Mouse (Mus musculus): ENCODE data around the gene Sik2. TPM values are rescaled to one million over a fixed set of nuclear protein-coding genes. Genes with fewer than 3 reads are reported as not detected.

Sik2 gene
- polyA plus RNA-seq, 1 experiment from 2014 or later: 19.0 TPM

- Histone ChIP-seq H3K9me3 (replicated peaks) (no peaks in the 10 kb centered on the region), H3K36me3 (peaks cover 83% of the 10 kb centered on the region), H3K27ac (replicated peaks) (no peak overlapping the region), H3K4me3 (replicated peaks) (no peak overlapping the region), H3K9ac (no peak overlapping the region), H3K4me2 (replicated peaks) (no peak overlapping the region), H3K27me3 (no peaks in the 10 kb centered on the region), H3K4me1 (0 out of 2 replicates have a peak, but pooled peaks cover 4% of the 10 kb centered on the region)
- ATAC-seq (ENCODE audit: insufficient number of reproducible peaks, low FRiP score, low TSS enrichment, low read depth): no peak
- 72% methylated on average over 5 of the region's 5 CpGs for WGBS
Measured at GRCm38 (mm10) chr9:50864877-50865276, 144.0 kb downstream of the Sik2 start.

GRCm38 (mm10) chr9:50863824-50864223 is 145.0 kb downstream of the Sik2 start:
- Histone ChIP-seq H3K36me3 (peaks cover 86% of the 10 kb centered on the region), H3K9ac (no peak overlapping the region), H3K27me3 (no peaks in the 10 kb centered on the region), H3K9me3 (replicated peaks) (no peaks in the 10 kb centered on the region), H3K27ac (replicated peaks) (no peak overlapping the region), H3K4me1 (0 out of 2 replicates have a peak, but pooled peaks cover 4% of the 10 kb centered on the region), H3K4me2 (replicated peaks) (no peak overlapping the region), H3K4me3 (replicated peaks) (no peak overlapping the region)
- ATAC-seq (ENCODE audit: insufficient number of reproducible peaks, low FRiP score, low TSS enrichment, low read depth): no peak
- 85% methylated on average over 4 of the region's 4 CpGs for WGBS

- H3K4me3 ChIP-seq (replicated peaks): no peak overlapping the region
- no peak overlapping the region for H3K9ac ChIP-seq
- H3K4me1 ChIP-seq: peaks cover 12% of the 10 kb centered on the region
- no peaks in the 10 kb centered on the region for H3K9me3 ChIP-seq (replicated peaks)
- peaks cover 67% of the 10 kb centered on the region for H3K36me3 ChIP-seq
- no peaks in the 10 kb centered on the region for H3K27me3 ChIP-seq
- H3K27ac ChIP-seq (replicated peaks): no peak overlapping the region
- no peak overlapping the region for H3K4me2 ChIP-seq (replicated peaks)
- no peak for ATAC-seq (ENCODE audit: insufficient number of reproducible peaks, low FRiP score, low TSS enrichment, low read depth)
- WGBS: 87% methylated on average over 18 of the region's 18 CpGs
Measured at GRCm38 (mm10) chr9:50861119-50861839, 147.6 kb downstream of the Sik2 start.

- WGBS: 88% methylated on average over 6 of the region's 6 CpGs
- H3K9me3 ChIP-seq (replicated peaks): no peaks in the 10 kb centered on the region
- peaks cover 13% of the 10 kb centered on the region for H3K4me1 ChIP-seq
- H3K27ac ChIP-seq (replicated peaks): no peak overlapping the region
- H3K9ac ChIP-seq: no peak overlapping the region
- H3K36me3 ChIP-seq: peaks cover 47% of the 10 kb centered on the region
- no peak overlapping the region for H3K4me3 ChIP-seq (replicated peaks)
- H3K4me2 ChIP-seq (replicated peaks): no peak overlapping the region
- no peak for ATAC-seq (ENCODE audit: insufficient number of reproducible peaks, low FRiP score, low TSS enrichment, low read depth)
- H3K27me3 ChIP-seq: no peaks in the 10 kb centered on the region
Measured at GRCm38 (mm10) chr9:50858681-50859080, 150.2 kb downstream of the Sik2 start.

GRCm38 (mm10) chr9:50857082-50857641 is 151.7 kb downstream of the Sik2 start:
- Histone ChIP-seq H3K4me2 (replicated peaks) (peak overlapping the region; percentile 70), H3K27ac (replicated peaks) (peak overlapping the region; percentile 89), H3K27me3 (no peaks in the 10 kb centered on the region), H3K4me1 (peaks cover 16% of the 10 kb centered on the region), H3K9me3 (replicated peaks) (no peaks in the 10 kb centered on the region), H3K9ac (peak overlapping the region; percentile 60), H3K4me3 (replicated peaks) (peak overlapping the region; percentile 66), H3K36me3 (peaks cover 34% of the 10 kb centered on the region)
- under 1% methylated on average over 46 of the region's 46 CpGs for WGBS
- peak; percentile 61 for ATAC-seq (ENCODE audit: insufficient number of reproducible peaks, low FRiP score, low TSS enrichment, low read depth)

GRCm38 (mm10) chr9:50856341-50857081 is 152.4 kb downstream of the Sik2 start:
- H3K9ac ChIP-seq: peak overlapping the region; percentile 60
- no peaks in the 10 kb centered on the region for H3K27me3 ChIP-seq
- peaks cover 28% of the 10 kb centered on the region for H3K36me3 ChIP-seq
- peak overlapping the region; percentile 66 for H3K4me3 ChIP-seq (replicated peaks)
- peak; percentile 90 for ATAC-seq (ENCODE audit: insufficient number of reproducible peaks, low FRiP score, low TSS enrichment, low read depth)
- peak overlapping the region; percentile 70 for H3K4me2 ChIP-seq (replicated peaks)
- peaks cover 16% of the 10 kb centered on the region for H3K4me1 ChIP-seq
- under 1% methylated on average over 45 of the region's 45 CpGs for WGBS
- H3K9me3 ChIP-seq (replicated peaks): no peaks in the 10 kb centered on the region
- H3K27ac ChIP-seq (replicated peaks): peak overlapping the region; percentile 89

GRCm38 (mm10) chr9:50855780-50856179 is 153.1 kb downstream of the Sik2 start:
- Histone ChIP-seq H3K9me3 (replicated peaks) (no peaks in the 10 kb centered on the region), H3K4me1 (peaks cover 19% of the 10 kb centered on the region), H3K27me3 (no peaks in the 10 kb centered on the region), H3K27ac (replicated peaks) (peak overlapping the region; percentile 89), H3K4me3 (replicated peaks) (peak overlapping the region; percentile 66), H3K4me2 (replicated peaks) (peak overlapping the region; percentile 70), H3K9ac (no peak overlapping the region), H3K36me3 (peaks cover 20% of the 10 kb centered on the region)
- 63% methylated on average over 5 of the region's 5 CpGs for WGBS
- no peak for ATAC-seq (ENCODE audit: insufficient number of reproducible peaks, low FRiP score, low TSS enrichment, low read depth)

GRCm38 (mm10) chr9:50855133-50855766 is 153.6 kb downstream of the Sik2 start:
- Histone ChIP-seq H3K9me3 (replicated peaks) (no peaks in the 10 kb centered on the region), H3K4me1 (peaks cover 24% of the 10 kb centered on the region), H3K27ac (replicated peaks) (no peak overlapping the region), H3K9ac (no peak overlapping the region), H3K36me3 (peaks cover 15% of the 10 kb centered on the region), H3K4me2 (replicated peaks) (no peak overlapping the region), H3K4me3 (replicated peaks) (no peak overlapping the region), H3K27me3 (no peaks in the 10 kb centered on the region)
- ATAC-seq (ENCODE audit: insufficient number of reproducible peaks, low FRiP score, low TSS enrichment, low read depth): no peak
- WGBS: 87% methylated on average over 5 of the region's 5 CpGs

- ATAC-seq (ENCODE audit: insufficient number of reproducible peaks, low FRiP score, low TSS enrichment, low read depth): no peak
- Histone ChIP-seq H3K9ac (no peak overlapping the region), H3K9me3 (replicated peaks) (no peaks in the 10 kb centered on the region), H3K27ac (replicated peaks) (no peak overlapping the region), H3K4me2 (replicated peaks) (no peak overlapping the region), H3K36me3 (peaks cover 6% of the 10 kb centered on the region), H3K4me3 (replicated peaks) (no peak overlapping the region), H3K27me3 (no peaks in the 10 kb centered on the region), H3K4me1 (peaks cover 33% of the 10 kb centered on the region)
- 70% methylated on average over 8 of the region's 8 CpGs for WGBS
Measured at GRCm38 (mm10) chr9:50854376-50854775, 154.5 kb downstream of the Sik2 start.

- Histone ChIP-seq H3K9me3 (replicated peaks) (no peaks in the 10 kb centered on the region), H3K4me2 (replicated peaks) (peak overlapping the region; percentile 23; the same call in 1 of the 2 replicates), H3K36me3 (no peaks in the 10 kb centered on the region), H3K4me3 (replicated peaks) (peak overlapping the region; percentile 19; the same call in 1 of the 2 replicates), H3K9ac (no peak overlapping the region), H3K27me3 (no peaks in the 10 kb centered on the region), H3K4me1 (peaks cover 30% of the 10 kb centered on the region), H3K27ac (replicated peaks) (peak overlapping the region; percentile 71; the same call in 1 of the 2 replicates)
- 48% methylated on average over 17 of the region's 17 CpGs for WGBS
- ATAC-seq (ENCODE audit: insufficient number of reproducible peaks, low FRiP score, low TSS enrichment, low read depth): no peak
Measured at GRCm38 (mm10) chr9:50852634-50853349, 156.1 kb downstream of the Sik2 start.
